Mouse (Mus musculus): Measurements from ENCODE around the gene Supt7l. TPM values are rescaled to one million over a fixed set of nuclear protein-coding genes. Genes with fewer than 3 reads are reported as not detected.

Gene Supt7l
- polyA plus RNA-seq, 1 experiment: 17.1 TPM

DNA sequence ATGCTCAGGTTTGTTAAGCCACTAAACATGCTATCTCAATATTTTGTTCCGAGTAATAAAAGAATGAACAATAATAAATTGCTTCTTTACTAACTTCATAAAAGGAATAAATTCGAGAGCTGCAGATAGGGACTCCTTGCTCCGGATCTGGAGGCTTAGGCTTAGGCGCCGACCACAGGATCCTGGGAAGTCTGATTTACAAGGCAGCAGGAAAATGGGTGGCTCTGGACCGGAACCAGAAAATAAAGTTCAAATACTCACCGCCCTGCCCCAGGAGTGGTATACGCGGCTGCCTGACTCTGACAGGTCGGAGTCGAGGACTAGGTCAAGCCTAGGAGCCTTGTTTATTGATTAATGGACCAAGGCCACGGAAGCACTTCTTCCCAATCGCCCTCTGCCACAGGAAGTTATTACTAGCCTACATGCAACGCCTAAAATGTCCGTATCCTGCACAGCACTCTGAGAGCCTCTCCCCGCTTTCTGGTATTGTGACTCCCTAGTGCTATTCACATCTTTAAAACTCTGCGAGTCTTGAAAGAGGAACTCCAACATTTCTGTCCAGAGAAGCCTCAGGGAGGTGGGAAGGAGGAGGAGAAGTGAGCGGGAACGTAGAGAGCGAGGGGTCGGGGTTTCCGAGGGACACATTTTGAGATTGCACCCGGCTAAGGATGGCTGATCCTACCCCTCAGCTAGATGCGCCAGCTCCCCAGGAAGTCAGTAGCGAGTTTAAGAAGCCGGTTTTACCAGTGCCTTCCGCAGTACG lies 1.1 kb downstream of the Supt7l start, which contains the start of gene Slc4a1ap:
Gene Slc4a1ap, plus strand, starts transcription at position 642 of the 763 bp plus-strand sequence.
- H3K4me3 ChIP-seq (replicated peaks; ENCODE audit: insufficient read depth, low read depth, low read length): peak within 1 kb of the TSS; percentile 91
- peak within 1 kb of the TSS; percentile 75; the same call in 1 of the 2 replicates for H3K27ac ChIP-seq (ENCODE audit: insufficient read depth, low read length)
- peak; percentile 78 to 88 for DNase-seq
- H3K4me1 ChIP-seq (ENCODE audit: control insufficient read depth, insufficient read depth, low read length): peaks cover 3% of the 10 kb centered on the region; the same call in 1 of the 2 replicates
- peak; percentile 62; the same call in 1 of the 2 replicates for TF ChIP-seq POLR2A (IDR thresholded peaks at IDR 0.05; ENCODE audit: borderline replicate concordance, insufficient read depth, low read length)
- TF ChIP-seq CTCF (IDR thresholded peaks at IDR 0.05; ENCODE audit: borderline replicate concordance, insufficient read depth, low read depth, low read length): no peak
- under 1% methylated on average over 28 of the region's 28 CpGs for WGBS
- no peaks in the 10 kb centered on the region for H3K27me3 ChIP-seq (ENCODE audit: control insufficient read depth, insufficient read depth, low read length)

DNA sequence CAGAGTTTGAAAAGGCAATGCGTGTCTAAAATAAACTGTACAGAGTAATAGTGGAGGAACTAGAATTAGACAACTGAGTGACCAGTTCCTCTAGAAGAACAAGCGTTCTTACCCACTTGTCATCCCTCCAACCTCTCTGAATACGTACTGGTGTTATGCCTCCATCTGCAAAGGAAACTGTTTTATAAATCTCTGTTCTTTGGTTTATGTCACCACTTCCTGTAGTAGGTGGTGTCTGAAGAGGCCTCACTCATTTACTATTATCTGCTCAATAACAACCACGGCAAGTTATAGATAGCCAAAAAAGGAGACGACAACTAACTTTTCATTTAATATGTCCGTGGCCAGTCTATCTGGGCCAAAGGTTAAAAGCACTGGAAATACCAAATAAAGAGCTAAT lies 7.1 kb downstream of the Supt7l start:
- H3K4me1 ChIP-seq (ENCODE audit: control insufficient read depth, insufficient read depth, low read length): peaks cover under 1% of the 10 kb centered on the region; the same call in 1 of the 2 replicates
- no peak overlapping the region for H3K27ac ChIP-seq (ENCODE audit: insufficient read depth, low read length)
- TF ChIP-seq CTCF (IDR thresholded peaks at IDR 0.05; ENCODE audit: borderline replicate concordance, insufficient read depth, low read depth, low read length) (no peak), POLR2A (IDR thresholded peaks at IDR 0.05; ENCODE audit: borderline replicate concordance, insufficient read depth, low read length) (no peak)
- H3K4me3 ChIP-seq (replicated peaks; ENCODE audit: insufficient read depth, low read depth, low read length): no peak overlapping the region
- H3K27me3 ChIP-seq (ENCODE audit: control insufficient read depth, insufficient read depth, low read length): no peaks in the 10 kb centered on the region
- no peak for DNase-seq
- WGBS: 95% methylated on average over 6 of the region's 6 CpGs

DNA sequence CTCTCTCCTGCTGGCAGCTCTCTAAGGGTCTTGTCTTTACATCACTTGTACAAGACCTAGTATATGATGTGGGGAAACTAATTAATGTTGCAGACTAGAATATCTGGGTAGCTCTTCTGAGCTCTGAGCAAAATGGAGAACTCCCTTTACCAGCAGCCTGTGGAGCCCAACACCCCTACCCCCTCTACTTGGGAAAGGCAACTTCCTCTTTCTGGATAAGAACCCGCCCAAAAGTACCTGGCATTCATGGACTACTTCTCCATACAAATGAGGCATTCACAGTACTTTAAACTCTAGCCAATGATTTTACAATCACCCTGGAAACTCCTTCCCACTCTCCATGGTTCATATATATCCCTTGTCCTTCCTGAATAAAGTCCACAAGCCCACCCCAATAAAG lies 15.1 kb downstream of the Supt7l start:
- no peak for DNase-seq
- no peak for TF ChIP-seq POLR2A (IDR thresholded peaks at IDR 0.05; ENCODE audit: borderline replicate concordance, insufficient read depth, low read length)
- TF ChIP-seq CTCF (IDR thresholded peaks at IDR 0.05; ENCODE audit: borderline replicate concordance, insufficient read depth, low read depth, low read length): no peak
- WGBS: 97% methylated on average over 1 of the region's 1 CpGs
- H3K27me3 ChIP-seq (ENCODE audit: control insufficient read depth, insufficient read depth, low read length): no peaks in the 10 kb centered on the region
- H3K4me1 ChIP-seq (ENCODE audit: control insufficient read depth, insufficient read depth, low read length): no peaks in the 10 kb centered on the region
- no peak overlapping the region for H3K27ac ChIP-seq (ENCODE audit: insufficient read depth, low read length)
- no peak overlapping the region for H3K4me3 ChIP-seq (replicated peaks; ENCODE audit: insufficient read depth, low read depth, low read length)

DNA sequence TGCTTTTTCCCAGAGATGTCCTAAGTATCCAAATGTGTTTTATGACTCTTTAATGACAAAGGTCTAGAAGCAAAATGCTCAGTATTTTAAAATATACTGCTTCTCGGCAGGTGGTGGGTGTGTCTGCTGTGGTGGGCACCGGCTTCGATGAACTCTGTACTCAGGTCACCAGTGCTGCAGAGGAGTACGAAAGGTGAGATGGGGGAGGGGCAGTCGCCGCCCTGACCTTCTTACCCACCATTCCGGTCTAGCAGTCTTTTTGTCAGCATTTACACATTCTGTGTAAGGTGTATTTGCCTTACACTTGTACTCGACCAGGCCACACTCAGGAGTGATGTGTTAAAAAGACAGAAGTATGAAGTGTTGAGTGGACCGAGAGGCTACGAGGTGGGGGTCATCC lies 22.8 kb downstream of the Supt7l start:
- Histone ChIP-seq H3K4me3 (replicated peaks; ENCODE audit: insufficient read depth, low read depth, low read length) (no peak overlapping the region), H3K27me3 (ENCODE audit: control insufficient read depth, insufficient read depth, low read length) (no peaks in the 10 kb centered on the region), H3K4me1 (ENCODE audit: control insufficient read depth, insufficient read depth, low read length) (no peaks in the 10 kb centered on the region), H3K27ac (ENCODE audit: insufficient read depth, low read length) (no peak overlapping the region)
- TF ChIP-seq CTCF (IDR thresholded peaks at IDR 0.05; ENCODE audit: borderline replicate concordance, insufficient read depth, low read depth, low read length) (no peak), POLR2A (IDR thresholded peaks at IDR 0.05; ENCODE audit: borderline replicate concordance, insufficient read depth, low read length) (no peak)
- WGBS: 95% methylated on average over 10 of the region's 10 CpGs
- DNase-seq: no peak

DNA sequence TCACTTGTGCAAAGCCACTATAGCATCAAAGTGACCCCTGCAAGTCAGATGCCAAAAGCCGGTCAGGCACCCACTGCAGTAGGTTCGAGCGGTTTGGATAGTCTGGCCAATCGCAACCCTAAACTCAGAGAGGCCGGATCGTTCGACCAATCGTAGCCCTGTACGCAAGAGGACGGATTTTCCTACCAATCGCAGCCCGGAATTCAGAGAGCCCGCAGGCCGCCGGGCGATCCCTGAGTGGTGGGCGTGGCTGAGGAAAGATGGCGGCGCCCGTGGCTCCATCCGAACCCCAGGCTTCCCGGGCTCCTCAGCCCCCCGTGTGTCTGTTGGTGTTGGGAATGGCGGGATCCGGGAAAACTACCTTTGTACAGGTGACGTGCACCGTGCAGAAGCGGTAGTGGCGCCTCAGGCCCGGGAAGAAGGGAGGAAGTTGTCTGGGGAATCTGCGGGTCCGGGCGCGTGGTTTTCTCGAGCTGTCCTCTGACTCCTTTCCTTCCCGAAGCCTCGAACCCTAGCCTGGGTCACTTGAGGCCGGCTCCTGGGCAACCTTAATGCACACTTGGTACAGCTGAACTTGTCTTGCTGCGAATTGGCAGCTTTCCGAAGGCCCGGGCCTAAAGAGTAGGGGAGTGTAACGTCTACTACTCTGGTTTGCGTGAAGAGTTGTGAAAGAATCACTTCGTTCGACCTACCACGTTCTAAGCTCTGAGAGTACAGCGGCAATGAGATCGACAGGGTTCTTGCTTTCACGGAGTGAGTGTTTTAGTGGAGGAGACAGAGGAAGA lies 32.9 kb downstream of the Supt7l start, which contains the start of gene Gpn1:
Gene Gpn1, plus strand, starts transcription at position 229 of the 785 bp plus-strand sequence.
- TF ChIP-seq CTCF (IDR thresholded peaks at IDR 0.05; ENCODE audit: borderline replicate concordance, insufficient read depth, low read depth, low read length) (no peak), POLR2A (IDR thresholded peaks at IDR 0.05; ENCODE audit: borderline replicate concordance, insufficient read depth, low read length) (peak; percentile 56; the same call in 1 of the 2 replicates)
- Histone ChIP-seq H3K4me1 (ENCODE audit: control insufficient read depth, insufficient read depth, low read length) (no peaks in the 10 kb centered on the region), H3K27ac (ENCODE audit: insufficient read depth, low read length) (peak within 1 kb of the TSS; percentile 78), H3K4me3 (replicated peaks; ENCODE audit: insufficient read depth, low read depth, low read length) (peak within 1 kb of the TSS; percentile 100), H3K27me3 (ENCODE audit: control insufficient read depth, insufficient read depth, low read length) (no peaks in the 10 kb centered on the region)
- peak; percentile 89 to 93 for DNase-seq
- WGBS: under 1% methylated on average over 49 of the region's 49 CpGs

DNA sequence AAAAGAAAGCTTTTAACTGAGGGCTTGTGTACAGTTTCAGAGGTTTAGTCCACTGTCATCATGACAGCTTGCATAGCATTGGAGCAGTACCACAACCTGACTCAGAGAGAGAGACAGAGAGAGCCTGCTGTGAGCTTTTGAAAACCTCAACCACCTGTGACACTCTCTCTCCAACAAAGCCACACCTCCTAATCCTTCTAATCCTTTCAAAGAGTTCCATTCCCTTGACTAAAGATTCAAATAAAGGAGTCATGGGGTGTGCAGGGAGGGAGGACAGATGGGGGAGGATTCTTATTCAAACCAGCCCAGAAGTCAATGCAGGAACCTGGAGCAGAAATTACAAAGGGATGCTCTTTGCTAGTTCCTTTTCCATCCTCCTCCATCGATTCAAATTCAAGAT lies 35.6 kb downstream of the Supt7l start:
- Histone ChIP-seq H3K27me3 (ENCODE audit: control insufficient read depth, insufficient read depth, low read length) (no peaks in the 10 kb centered on the region), H3K4me3 (replicated peaks; ENCODE audit: insufficient read depth, low read depth, low read length) (no peak overlapping the region), H3K27ac (ENCODE audit: insufficient read depth, low read length) (no peak overlapping the region), H3K4me1 (ENCODE audit: control insufficient read depth, insufficient read depth, low read length) (no peaks in the 10 kb centered on the region)
- TF ChIP-seq POLR2A (IDR thresholded peaks at IDR 0.05; ENCODE audit: borderline replicate concordance, insufficient read depth, low read length) (no peak), CTCF (IDR thresholded peaks at IDR 0.05; ENCODE audit: borderline replicate concordance, insufficient read depth, low read depth, low read length) (no peak)
- DNase-seq: no peak
- 48% methylated on average over 1 of the region's 1 CpGs for WGBS

DNA sequence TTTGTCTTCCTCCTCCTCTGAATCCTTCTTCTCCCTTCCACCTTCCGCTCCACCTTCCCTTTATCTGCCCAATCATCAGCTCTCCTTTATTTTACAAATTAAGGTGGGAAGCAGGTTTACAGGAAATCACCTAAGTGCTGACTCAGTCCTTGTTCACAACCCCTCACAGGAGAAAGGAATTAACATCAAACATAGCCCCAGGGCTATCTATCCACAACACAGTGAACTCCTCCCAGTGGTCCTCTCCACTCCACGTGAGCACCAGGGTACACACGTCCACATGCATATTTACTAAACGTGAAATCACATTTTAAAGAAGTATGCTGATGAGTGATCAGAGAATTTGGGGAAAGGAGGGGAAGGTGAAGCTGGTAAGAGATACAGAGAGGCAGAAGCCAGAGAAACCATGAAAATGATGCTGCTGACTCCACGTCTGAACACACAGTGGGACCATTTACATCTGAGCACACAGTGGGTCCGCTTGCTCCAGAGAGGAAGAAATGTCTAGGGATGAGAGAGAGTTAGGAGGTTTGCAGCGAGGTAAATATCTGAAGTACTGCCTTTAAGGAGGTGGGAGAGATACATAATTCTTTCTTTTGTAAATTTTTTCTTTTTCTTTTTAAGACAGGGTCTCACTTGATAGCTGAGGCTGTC lies 38.4 kb downstream of the Supt7l start:
- H3K27me3 ChIP-seq (ENCODE audit: control insufficient read depth, insufficient read depth, low read length): no peaks in the 10 kb centered on the region
- 70% methylated on average over 7 of the region's 7 CpGs for WGBS
- no peak overlapping the region for H3K4me3 ChIP-seq (replicated peaks; ENCODE audit: insufficient read depth, low read depth, low read length)
- no peak overlapping the region for H3K27ac ChIP-seq (ENCODE audit: insufficient read depth, low read length)
- no peaks in the 10 kb centered on the region for H3K4me1 ChIP-seq (ENCODE audit: control insufficient read depth, insufficient read depth, low read length)
- TF ChIP-seq POLR2A (IDR thresholded peaks at IDR 0.05; ENCODE audit: borderline replicate concordance, insufficient read depth, low read length): no peak
- TF ChIP-seq CTCF (IDR thresholded peaks at IDR 0.05; ENCODE audit: borderline replicate concordance, insufficient read depth, low read depth, low read length): no peak
- DNase-seq: no peak

All from cerebellum, adult 2 months (tissue).